Mouse (Mus musculus) hindbrain, embryonic 12.5 days (tissue): Measurements from ENCODE around the gene Smim13. TPM values are rescaled to one million over a fixed set of nuclear protein-coding genes. Genes with fewer than 3 reads are reported as not detected.

Source experiments
- ATAC-seq: fragments of 200-750 bp; cut with Nextera tagmentation; 2 replicates; pipeline ENCODE4 v1.8.0; 2017; ENCODE audit warnings: moderate TSS enrichment; ENCODE audit not compliant: low FRiP score
- H3K27ac ChIP-seq: fragments of 300-500 bp; sonication (generic); 2 replicates; pipeline ENCODE4 v1.5.1; 2016; ENCODE audit warnings: mild to moderate bottlenecking
- H3K27me3 ChIP-seq: fragments of 300-500 bp; sonication (generic); 2 replicates; pipeline ENCODE4 v1.6.1; 2016; ENCODE audit warnings: mild to moderate bottlenecking
- H3K36me3 ChIP-seq: fragments of 300-500 bp; sonication (generic); 2 replicates; pipeline ENCODE4 v1.6.1; 2016; ENCODE audit warnings: mild to moderate bottlenecking
- H3K4me1 ChIP-seq: fragments of 300-500 bp; sonication (generic); 2 replicates; pipeline ENCODE4 v1.6.1; 2016
- H3K4me2 ChIP-seq: fragments of 300-500 bp; sonication (generic); replicated peaks from 2 replicates; pipeline ENCODE4 v1.6.1; 2016; ENCODE audit warnings: mild to moderate bottlenecking
- H3K4me3 ChIP-seq: fragments of 300-500 bp; sonication (generic); 2 replicates; pipeline ENCODE4 v1.5.1; 2016; ENCODE audit warnings: mild to moderate bottlenecking
- H3K9ac ChIP-seq: fragments of 300-500 bp; sonication (generic); 2 replicates; pipeline ENCODE4 v1.6.1; 2016; ENCODE audit warnings: mild to moderate bottlenecking, moderate library complexity
- H3K9me3 ChIP-seq: fragments of 300-500 bp; sonication (generic); replicated peaks from 2 replicates; pipeline ENCODE4 v1.6.1; 2016; ENCODE audit warnings: mild to moderate bottlenecking
- WGBS: fragments of 180-500 bp; shearing (Covaris S2); methylation state at CpG from one replicate; pipeline ENCODE4 v1.1.7; 2016; 5-methylcytosine and 5-hydroxymethylcytosine counted together
- polyA plus RNA-seq: library from polyadenylated mRNA; unstranded; fragments of >200 nt; fragmentation: Nextera tagmentation; extraction: Ambion mirVana; gene quantifications from 2 replicates; pipeline ENCODE4 v1.2.1, GENCODE M21; 2016

Gene Smim13
- polyA plus RNA-seq, 1 experiment from 2014 or later: 20.0 TPM

- WGBS: 1% methylated on average over 47 of the region's 77 CpGs
Measured at GRCm38 (mm10) chr13:41220304-41220834, 29.3 kb upstream of the Smim13 start, which contains the start of gene Elovl2. TSS of gene Elovl2 (minus strand) at chr13:41220405.

GRCm38 (mm10) chr13:41226513-41226912, 23.1 kb upstream of the Smim13 start:
- Histone ChIP-seq H3K27me3 (no peaks in the 10 kb centered on the region), H3K36me3 (no peaks in the 10 kb centered on the region), H3K27ac (no peak overlapping the region), H3K9me3 (peaks cover 21% of the 10 kb centered on the region; the same call in 1 of the 2 replicates), H3K9ac (no peak overlapping the region), H3K4me3 (no peak overlapping the region), H3K4me2 (no peak overlapping the region), H3K4me1 (no peaks in the 10 kb centered on the region)
- WGBS: 87% methylated on average over 5 of the region's 5 CpGs
- ATAC-seq: no peak

More at GRCm38 (mm10) chr13:41220304-41220834, 29.3 kb upstream of the Smim13 start, which contains the start of gene Elovl2:
- no peaks in the 10 kb centered on the region for H3K27me3 ChIP-seq
- peak; percentile 96 for ATAC-seq
- no peaks in the 10 kb centered on the region for H3K36me3 ChIP-seq
- peak within 1 kb of the TSS; percentile 80 for H3K27ac ChIP-seq
- peaks cover 32% of the 10 kb centered on the region for H3K9me3 ChIP-seq
- peak within 1 kb of the TSS; percentile 73 for H3K4me3 ChIP-seq
- H3K4me1 ChIP-seq: peaks cover 11% of the 10 kb centered on the region; the same call in 1 of the 2 replicates
- peak within 1 kb of the TSS; percentile 49 for H3K4me2 ChIP-seq
- peak within 1 kb of the TSS; percentile 77 for H3K9ac ChIP-seq

- no peak for ATAC-seq
- Histone ChIP-seq H3K9ac (no peak overlapping the region), H3K9me3 (0 out of 2 replicates have a peak, but pooled peaks cover 8% of the 10 kb centered on the region), H3K4me1 (no peaks in the 10 kb centered on the region), H3K27ac (no peak overlapping the region), H3K27me3 (no peaks in the 10 kb centered on the region), H3K4me3 (no peak overlapping the region), H3K36me3 (no peaks in the 10 kb centered on the region), H3K4me2 (no peak overlapping the region)
- WGBS: 91% methylated on average over 5 of the region's 5 CpGs
Measured at GRCm38 (mm10) chr13:41228060-41228459, 21.6 kb upstream of the Smim13 start.

GRCm38 (mm10) chr13:41230256-41230655, 19.4 kb upstream of the Smim13 start:
- H3K36me3 ChIP-seq: no peaks in the 10 kb centered on the region
- no peaks in the 10 kb centered on the region for H3K4me1 ChIP-seq
- no peak overlapping the region for H3K4me3 ChIP-seq
- WGBS: 90% methylated on average over 5 of the region's 5 CpGs
- ATAC-seq: no peak
- no peaks in the 10 kb centered on the region for H3K9me3 ChIP-seq
- H3K27ac ChIP-seq: no peak overlapping the region
- no peak overlapping the region for H3K4me2 ChIP-seq
- no peaks in the 10 kb centered on the region for H3K27me3 ChIP-seq
- no peak overlapping the region for H3K9ac ChIP-seq

GRCm38 (mm10) chr13:41231389-41231983, 18.2 kb upstream of the Smim13 start:
- H3K27me3 ChIP-seq: no peaks in the 10 kb centered on the region
- no peak overlapping the region for H3K9ac ChIP-seq
- no peaks in the 10 kb centered on the region for H3K9me3 ChIP-seq
- H3K27ac ChIP-seq: no peak overlapping the region
- no peak for ATAC-seq
- no peak overlapping the region for H3K4me2 ChIP-seq
- H3K36me3 ChIP-seq: no peaks in the 10 kb centered on the region
- no peak overlapping the region for H3K4me3 ChIP-seq
- 81% methylated on average over 12 of the region's 12 CpGs for WGBS
- H3K4me1 ChIP-seq: no peaks in the 10 kb centered on the region

GRCm38 (mm10) chr13:41232209-41232608, 17.4 kb upstream of the Smim13 start:
- Histone ChIP-seq H3K27me3 (no peaks in the 10 kb centered on the region), H3K9me3 (no peaks in the 10 kb centered on the region), H3K9ac (no peak overlapping the region), H3K36me3 (no peaks in the 10 kb centered on the region), H3K4me3 (no peak overlapping the region), H3K4me2 (no peak overlapping the region), H3K4me1 (no peaks in the 10 kb centered on the region), H3K27ac (no peak overlapping the region)
- no peak for ATAC-seq
- 94% methylated on average over 15 of the region's 15 CpGs for WGBS

- Histone ChIP-seq H3K27ac (no peak overlapping the region), H3K4me1 (no peaks in the 10 kb centered on the region), H3K36me3 (no peaks in the 10 kb centered on the region), H3K4me3 (no peak overlapping the region), H3K27me3 (no peaks in the 10 kb centered on the region), H3K9ac (no peak overlapping the region), H3K4me2 (no peak overlapping the region), H3K9me3 (no peaks in the 10 kb centered on the region)
- 90% methylated on average over 7 of the region's 7 CpGs for WGBS
- no peak for ATAC-seq
Measured at GRCm38 (mm10) chr13:41233241-41233640, 16.4 kb upstream of the Smim13 start.

GRCm38 (mm10) chr13:41235181-41235580, 14.5 kb upstream of the Smim13 start:
- Histone ChIP-seq H3K4me2 (no peak overlapping the region), H3K9ac (no peak overlapping the region), H3K4me3 (no peak overlapping the region), H3K36me3 (no peaks in the 10 kb centered on the region), H3K27me3 (peaks cover 5% of the 10 kb centered on the region; the same call in 1 of the 2 replicates), H3K27ac (no peak overlapping the region), H3K9me3 (no peaks in the 10 kb centered on the region), H3K4me1 (no peaks in the 10 kb centered on the region)
- 88% methylated on average over 6 of the region's 6 CpGs for whole genome bisulfite sequencing
- no peak for ATAC-seq

- Histone ChIP-seq H3K4me2 (no peak overlapping the region), H3K4me1 (no peaks in the 10 kb centered on the region), H3K9ac (no peak overlapping the region), H3K9me3 (no peaks in the 10 kb centered on the region), H3K27me3 (peaks cover 5% of the 10 kb centered on the region; the same call in 1 of the 2 replicates), H3K36me3 (no peaks in the 10 kb centered on the region), H3K4me3 (no peak overlapping the region), H3K27ac (no peak overlapping the region)
- no peak for ATAC-seq
- WGBS: 74% methylated on average over 13 of the region's 13 CpGs
Measured at GRCm38 (mm10) chr13:41235845-41236741, 13.6 kb upstream of the Smim13 start.

GRCm38 (mm10) chr13:41238035-41238804, 11.4 kb upstream of the Smim13 start:
- no peak for ATAC-seq
- no peaks in the 10 kb centered on the region for H3K36me3 ChIP-seq
- H3K4me2 ChIP-seq: no peak overlapping the region
- no peak overlapping the region for H3K27ac ChIP-seq
- WGBS: 78% methylated on average over 10 of the region's 10 CpGs
- H3K9ac ChIP-seq: no peak overlapping the region
- H3K9me3 ChIP-seq: no peaks in the 10 kb centered on the region
- no peak overlapping the region for H3K4me3 ChIP-seq
- no peaks in the 10 kb centered on the region for H3K4me1 ChIP-seq
- H3K27me3 ChIP-seq: peaks cover 5% of the 10 kb centered on the region; the same call in 1 of the 2 replicates

- Histone ChIP-seq H3K9ac (no peak overlapping the region), H3K4me1 (no peaks in the 10 kb centered on the region), H3K9me3 (no peaks in the 10 kb centered on the region), H3K27me3 (peaks cover 5% of the 10 kb centered on the region; the same call in 1 of the 2 replicates), H3K27ac (no peak overlapping the region), H3K4me2 (no peak overlapping the region), H3K36me3 (no peaks in the 10 kb centered on the region), H3K4me3 (no peak overlapping the region)
- WGBS: 12% methylated on average over 5 of the region's 5 CpGs
- ATAC-seq: no peak
Measured at GRCm38 (mm10) chr13:41238805-41239130, 10.9 kb upstream of the Smim13 start.

- no peak for ATAC-seq
- Histone ChIP-seq H3K9ac (no peak overlapping the region), H3K4me1 (no peaks in the 10 kb centered on the region), H3K4me2 (no peak overlapping the region), H3K9me3 (no peaks in the 10 kb centered on the region), H3K27ac (no peak overlapping the region), H3K36me3 (no peaks in the 10 kb centered on the region), H3K4me3 (no peak overlapping the region), H3K27me3 (peaks cover 5% of the 10 kb centered on the region; the same call in 1 of the 2 replicates)
- WGBS: 77% methylated on average over 2 of the region's 2 CpGs
Measured at GRCm38 (mm10) chr13:41241557-41241956, 8.1 kb upstream of the Smim13 start.
